Mouse (Mus musculus): ENCODE results near the gene Slc37a2.
"Not testable (repeated sequence)": the region's sequence is repeated elsewhere in the genome, so short reads cannot be mapped to it uniquely, and the experiment has no call there.

Gene Slc37a2

GRCm38 (mm10) chr9:37255149-37255888 lies at the start of gene Slc37a2:
Slc37a2 (minus strand) TSS chr9:37255738.
- in situ Hi-C loops (cut with MboI, MseI): no loop called here

GRCm38 (mm10) chr9:37301720-37302119 lies 46.2 kb upstream of the Slc37a2 start:
- in situ Hi-C loops (cut with MboI, MseI): no loop called here

DNA sequence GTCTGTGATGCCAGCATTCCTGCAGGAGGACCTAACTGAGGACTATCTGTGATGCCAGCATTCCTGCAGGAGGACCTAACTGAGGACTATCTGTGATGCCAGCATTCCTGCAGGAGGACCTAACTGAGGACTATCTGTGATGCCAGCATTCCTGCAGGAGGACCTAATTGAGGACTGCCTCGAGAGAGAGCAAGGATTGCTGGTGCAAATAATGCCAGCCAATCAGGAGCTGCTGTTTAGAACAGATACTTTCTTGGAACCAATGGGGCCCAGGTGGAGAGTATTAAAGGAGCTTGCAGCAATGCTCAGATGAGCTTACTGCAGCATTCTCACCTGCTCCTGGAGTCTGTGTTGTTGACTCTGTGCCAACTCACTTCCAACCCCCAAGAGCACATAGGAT lies 45.0 kb upstream of the Slc37a2 start:
- in situ Hi-C loops (cut with MboI, MseI): not testable (repeated sequence)

- in situ Hi-C loops (cut with MboI, MseI): no loop called here
Measured at GRCm38 (mm10) chr9:37295586-37295985, 40.0 kb upstream of the Slc37a2 start.

DNA sequence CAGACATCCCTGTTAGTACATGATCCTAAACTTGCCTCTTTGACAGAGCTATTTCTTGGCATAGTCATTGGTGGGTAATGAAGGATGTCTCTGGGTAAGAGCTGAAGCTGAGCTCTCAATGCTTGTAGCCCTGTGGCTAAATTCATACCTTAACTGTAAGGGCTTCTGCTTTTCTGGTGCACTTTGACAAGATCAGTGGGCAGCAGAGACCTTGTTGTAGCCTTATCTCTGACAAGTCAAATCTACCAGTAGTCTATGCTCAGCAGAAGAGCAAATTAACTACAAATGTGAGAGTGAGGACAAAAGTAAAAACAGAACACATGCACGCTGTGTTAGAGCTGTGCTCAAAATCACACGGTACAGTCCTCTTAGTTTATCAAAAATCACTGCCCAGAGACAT lies 11.1 kb upstream of the Slc37a2 start:
- in situ Hi-C loops (cut with MboI, MseI): no loop called here

DNA sequence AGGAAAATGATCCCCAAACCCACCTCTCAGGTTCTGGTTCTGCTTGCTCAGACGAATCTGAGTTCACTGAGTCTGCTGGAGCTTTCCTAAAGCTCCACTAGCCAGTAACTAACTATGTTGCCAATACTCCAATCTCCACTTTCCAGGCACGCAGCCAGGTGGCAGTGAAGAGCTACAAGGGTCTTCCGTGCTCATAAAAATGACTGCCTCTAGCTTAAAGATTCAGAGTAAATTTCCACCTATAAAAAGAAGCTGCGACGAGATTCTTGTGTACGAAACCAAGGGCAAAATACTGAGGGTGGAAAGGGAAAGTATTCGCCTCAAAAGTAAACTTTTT lies 319 bp upstream of the Slc37a2 start:
- in situ Hi-C loops (cut with MboI, MseI): no loop called here

GRCm38 (mm10) chr9:37254531-37255110 lies 917 bp downstream of the Slc37a2 start:
- in situ Hi-C loops (cut with MboI, MseI): no loop called here

- in situ Hi-C loops (cut with MboI, MseI): no loop called here
Measured at GRCm38 (mm10) chr9:37250631-37251030, 4.9 kb downstream of the Slc37a2 start.

- in situ Hi-C loops (cut with MboI, MseI): no loop called here
Measured at GRCm38 (mm10) chr9:37249976-37250375, 5.6 kb downstream of the Slc37a2 start.

GRCm38 (mm10) chr9:37248381-37248906 lies 7.1 kb downstream of the Slc37a2 start:
- in situ Hi-C loops (cut with MboI, MseI): no loop called here

DNA sequence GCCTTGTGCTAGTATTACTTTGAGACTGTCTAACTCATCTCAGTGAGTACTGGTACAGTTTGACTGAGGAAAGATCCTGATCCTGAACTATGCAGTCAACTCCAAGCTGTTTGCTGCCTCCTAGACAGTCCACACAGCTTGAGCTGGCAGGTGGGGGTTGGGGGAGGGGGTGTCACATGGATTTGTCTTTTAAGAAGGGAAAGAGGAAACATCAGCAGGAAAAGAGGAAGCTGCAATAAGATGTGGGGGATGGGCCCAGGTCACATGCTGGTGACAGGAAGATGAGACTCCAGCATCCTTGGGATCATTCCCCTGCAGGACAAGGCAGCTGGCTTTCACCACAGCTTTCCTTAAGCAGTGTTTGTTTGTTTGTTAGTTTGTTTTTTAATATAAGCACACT lies 8.1 kb downstream of the Slc37a2 start:
- in situ Hi-C loops (cut with MboI, MseI): no loop called here

DNA sequence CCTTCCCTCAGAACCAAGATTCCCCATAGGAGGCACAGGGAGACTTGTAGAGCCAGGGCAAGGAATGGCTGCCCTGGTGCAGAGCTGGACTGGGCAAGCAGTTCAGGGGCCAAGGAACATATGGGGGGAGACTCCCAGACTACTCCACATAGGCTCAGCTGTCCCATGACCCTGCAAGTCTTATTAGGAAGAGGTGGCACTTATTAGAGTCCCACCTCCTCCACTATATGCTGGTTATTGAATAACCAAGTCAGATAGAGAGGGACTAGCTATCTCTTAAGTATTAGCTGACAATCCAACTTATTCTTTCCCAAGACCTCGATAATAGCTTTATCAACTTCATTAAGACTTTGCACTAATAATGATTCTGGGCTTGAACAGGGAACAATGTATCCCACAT lies 9.7 kb downstream of the Slc37a2 start:
- in situ Hi-C loops (cut with MboI, MseI): no loop called here

GRCm38 (mm10) chr9:37245404-37245803 lies 10.1 kb downstream of the Slc37a2 start:
- in situ Hi-C loops (cut with MboI, MseI): no loop called here

- in situ Hi-C loops (cut with MboI, MseI): no loop called here
Measured at GRCm38 (mm10) chr9:37244600-37244999, 10.9 kb downstream of the Slc37a2 start.

DNA sequence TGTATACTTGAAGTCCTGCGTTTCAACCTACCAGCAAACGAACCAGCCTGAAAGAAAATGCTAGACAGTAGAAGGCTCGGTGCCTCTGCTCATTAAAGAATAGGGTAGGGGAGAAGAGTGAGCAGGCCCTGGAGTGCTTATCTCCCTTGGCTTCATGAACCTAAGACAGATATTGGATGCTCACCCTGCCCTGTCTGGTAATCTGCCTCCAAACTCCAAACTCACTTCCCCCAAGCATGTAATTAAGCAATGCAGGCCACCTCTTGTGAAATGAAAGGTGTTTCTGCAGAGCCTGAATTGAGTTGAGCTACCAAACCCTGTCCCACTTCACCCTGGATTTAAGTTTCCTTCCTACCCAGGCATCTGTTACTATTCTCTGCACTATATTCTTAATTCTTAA lies 12.8 kb downstream of the Slc37a2 start:
- in situ Hi-C loops (cut with MboI, MseI): no loop called here

- in situ Hi-C loops (cut with MboI, MseI): no loop called here
Measured at GRCm38 (mm10) chr9:37235951-37236737, 19.4 kb downstream of the Slc37a2 start.

DNA sequence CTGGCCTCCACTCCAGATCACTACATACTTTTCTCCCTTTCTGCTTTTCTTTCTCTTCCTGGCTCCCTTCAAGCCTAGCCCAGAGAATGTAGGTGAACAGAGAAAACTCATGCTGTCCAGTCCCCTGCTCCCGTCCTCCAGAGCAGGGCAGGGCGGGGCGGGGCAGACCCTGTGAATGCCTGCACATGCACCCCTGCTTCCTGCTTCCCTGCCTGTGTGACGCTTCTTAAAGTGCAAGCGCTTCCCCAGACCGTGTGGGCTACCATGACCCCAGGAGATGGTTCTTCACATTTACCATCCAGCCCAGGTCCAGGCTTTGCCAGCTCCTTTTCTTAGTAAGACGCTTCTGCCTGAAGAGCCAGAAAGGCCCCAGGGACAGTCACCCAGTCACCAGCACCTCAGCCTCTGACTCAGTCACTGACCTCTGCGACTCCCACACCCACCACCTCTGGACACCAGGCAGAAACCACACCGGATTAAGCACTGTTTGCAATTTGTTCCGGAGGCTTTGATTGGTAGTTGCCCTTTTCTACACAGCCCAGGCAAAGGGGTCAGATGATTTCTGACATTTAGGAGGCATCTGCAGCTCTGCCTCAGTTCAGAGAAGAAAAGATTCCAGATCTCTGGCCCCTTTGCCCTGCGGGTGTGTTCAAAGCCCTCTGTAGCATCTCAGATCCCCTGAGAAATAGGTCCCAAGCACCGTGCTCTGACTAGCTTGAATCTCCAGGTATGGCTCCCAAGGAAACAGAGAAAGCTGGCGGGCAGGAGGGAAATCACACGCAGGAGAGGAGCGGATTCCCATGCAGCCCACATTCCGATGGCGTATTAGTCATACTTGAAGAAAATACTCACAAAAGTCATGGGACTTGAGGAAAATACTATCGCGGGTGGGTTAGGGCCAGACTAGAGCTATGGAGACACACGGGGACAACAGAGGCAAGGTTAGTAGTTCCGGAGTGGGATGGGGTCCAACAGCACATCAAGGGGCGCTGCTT lies 23.0 kb downstream of the Slc37a2 start:
- in situ Hi-C loops (cut with MboI, MseI): no loop called here

GRCm38 (mm10) chr9:37230486-37231195 lies 24.9 kb downstream of the Slc37a2 start:
- in situ Hi-C loops (cut with MboI, MseI): no loop called here

GRCm38 (mm10) chr9:37229880-37230325 lies 25.6 kb downstream of the Slc37a2 start:
- in situ Hi-C loops (cut with MboI, MseI): loop anchor here (5.0 to 10.0 kb wide), 2 partner anchors 53 to 195 kb away; no protein-coding TSS in a partner anchor

- in situ Hi-C loops (cut with MboI, MseI): loop anchor here (5.0 to 10.0 kb wide), 2 partner anchors 48 to 191 kb away; no protein-coding TSS in a partner anchor
Measured at GRCm38 (mm10) chr9:37225581-37225980, 30.0 kb downstream of the Slc37a2 start.
